Mouse (Mus musculus): ENCODE measurements at regions not wholly inside any gene's neighbourhood (a gene's known extent, or its start where the extent isn't known, plus 50 kb on each side); places are given as distances from the start of the nearest gene placed in this dataset.

DNA sequence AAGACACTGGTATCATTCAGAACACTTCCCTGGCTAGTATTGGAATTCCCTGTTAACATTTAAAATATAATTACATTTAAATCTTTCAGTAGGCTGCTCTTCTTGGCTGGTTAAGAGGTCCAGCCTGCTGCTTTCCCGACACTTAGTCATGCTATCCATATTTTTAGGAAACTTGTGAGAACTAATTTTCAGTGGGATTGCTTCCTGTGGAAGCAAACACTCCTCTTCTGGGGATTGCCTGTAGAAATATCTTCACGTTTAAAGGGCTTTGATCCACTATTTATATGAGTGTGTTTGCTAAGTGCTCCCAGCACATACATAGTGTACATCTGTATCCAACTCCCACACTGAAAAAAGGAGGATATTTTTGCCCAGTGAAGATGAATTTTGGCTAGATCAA lies 761.8 kb upstream of the Cdh12 start:
- H3K36me3 ChIP-seq (replicated peaks in 1 of 2; ENCODE audit: control insufficient read depth in 1 of 2, insufficient read depth in 1 of 2, low read length in 1 of 2) = no peaks in the 10 kb centered on the region

GRCm38 (mm10) chr15:19711764-19712163 lies 737.3 kb upstream of the Cdh12 start:
- no peaks in the 10 kb centered on the region for H3K79me2 ChIP-seq (replicated peaks; ENCODE audit: control insufficient read depth, extremely low read depth, insufficient read depth, poor library complexity, severe bottlenecking)
- no peak for DNase-seq (ENCODE audit: extremely low read depth)
- H3K4me2 ChIP-seq (ENCODE audit: insufficient read depth, low read depth, poor library complexity, severe bottlenecking) = no peak overlapping the region
- no peaks in the 10 kb centered on the region for H3K36me3 ChIP-seq (replicated peaks in 1 of 2; ENCODE audit: control insufficient read depth in 1 of 2, insufficient read depth in 1 of 2, low read length in 1 of 2)
- in situ Hi-C loops (cut with MboI; ENCODE audit: low pct_ligation_motif_present, low pct_unique_long_range_greater_than_20kb, low sequenced_read_pairs) (no loop called here), dilution Hi-C loops (cut with MboI; ENCODE audit: extremely low pct_ligation_motif_present, extremely low pct_unique_long_range_greater_than_20kb, low sequenced_read_pairs) (no loop called here)
- no peaks in the 10 kb centered on the region for H3K27me3 ChIP-seq (replicated peaks)
- peaks cover 67% of the 10 kb centered on the region for H3K9me3 ChIP-seq (replicated peaks; ENCODE audit: low read length)
- H3K27ac ChIP-seq (ENCODE audit: insufficient read depth, low read depth) = no peak overlapping the region
- H3K4me1 ChIP-seq (ENCODE audit: control insufficient read depth in 1 of 2, insufficient read depth in 2 of 2) = no peaks in the 10 kb centered on the region
- no peak overlapping the region for H3K9ac ChIP-seq (ENCODE audit: insufficient read depth, low read depth)
- no peak overlapping the region for H3K4me3 ChIP-seq (replicated peaks in 1 of 3; ENCODE audit: low read depth in 2 of 3, low read length in 2 of 3, poor library complexity in 1 of 3)
- no peak for TF ChIP-seq UBTF (IDR thresholded peaks at IDR 0.05; ENCODE audit: low read depth, low read length)
- TF ChIP-seq GABPA (IDR thresholded peaks at IDR 0.05; ENCODE audit: insufficient replicate concordance, low read depth, low read length) = no peak
- TF ChIP-seq ZKSCAN1 (IDR thresholded peaks at IDR 0.05; ENCODE audit: borderline replicate concordance, low read depth, low read length) = no peak
- TF ChIP-seq JUND (conservative IDR thresholded peaks at IDR 0.05; ENCODE audit: low read depth, low read length) = no peak
- TF ChIP-seq PAX5 (IDR thresholded peaks at IDR 0.05; ENCODE audit: low read length) = no peak
- TF ChIP-seq HCFC1 (IDR thresholded peaks at IDR 0.05; ENCODE audit: low read depth, low read length) = no peak

More for the DNA sequence above, 761.8 kb upstream of the Cdh12 start:
- TF ChIP-seq SMC3 (IDR thresholded peaks at IDR 0.05; ENCODE audit: low read depth, low read length) (no peak), SIN3A (IDR thresholded peaks at IDR 0.05; ENCODE audit: low read length) (no peak), POLR2A (IDR thresholded peaks at IDR 0.05; ENCODE audit: low read depth, low read length) (no peak), JUND (conservative IDR thresholded peaks at IDR 0.05; ENCODE audit: low read depth, low read length) (no peak), PAX5 (IDR thresholded peaks at IDR 0.05; ENCODE audit: low read length) (no peak), ZNF384 (IDR thresholded peaks at IDR 0.05; ENCODE audit: low read depth, low read length) (no peak), CHD1 (IDR thresholded peaks at IDR 0.05; ENCODE audit: low read depth, low read length) (no peak), USF2 (conservative IDR thresholded peaks at IDR 0.05; ENCODE audit: low read depth, low read length) (no peak), JUN (IDR thresholded peaks at IDR 0.05; ENCODE audit: insufficient read depth, low read depth, low read length) (no peak), MXI1 (IDR thresholded peaks at IDR 0.05; ENCODE audit: low read depth, low read length) (no peak), HCFC1 (IDR thresholded peaks at IDR 0.05; ENCODE audit: low read depth, low read length) (no peak), EP300 (IDR thresholded peaks at IDR 0.05; ENCODE audit: low read length) (no peak)
- no peak for DNase-seq (ENCODE audit: extremely low read depth)
- H3K27ac ChIP-seq (ENCODE audit: insufficient read depth, low read depth) = no peak overlapping the region
- H3K9ac ChIP-seq (ENCODE audit: insufficient read depth, low read depth) = no peak overlapping the region
- no peaks in the 10 kb centered on the region for H3K4me1 ChIP-seq (ENCODE audit: control insufficient read depth in 1 of 2, insufficient read depth in 2 of 2)
- no peaks in the 10 kb centered on the region for H3K27me3 ChIP-seq (replicated peaks)
- no peaks in the 10 kb centered on the region for H3K79me2 ChIP-seq (replicated peaks; ENCODE audit: control insufficient read depth, extremely low read depth, insufficient read depth, poor library complexity, severe bottlenecking)
- H3K9me3 ChIP-seq (replicated peaks; ENCODE audit: low read length) = peaks cover 17% of the 10 kb centered on the region
- dilution Hi-C loops (cut with MboI; ENCODE audit: extremely low pct_ligation_motif_present, extremely low pct_unique_long_range_greater_than_20kb, low sequenced_read_pairs) = no loop called here
- in situ Hi-C loops (cut with MboI; ENCODE audit: low pct_ligation_motif_present, low pct_unique_long_range_greater_than_20kb, low sequenced_read_pairs) = no loop called here
- no peak overlapping the region for H3K4me3 ChIP-seq (replicated peaks in 1 of 3; ENCODE audit: low read depth in 2 of 3, low read length in 2 of 3, poor library complexity in 1 of 3)
- no peak overlapping the region for H3K4me2 ChIP-seq (ENCODE audit: insufficient read depth, low read depth, poor library complexity, severe bottlenecking)

Measured in CH12.LX (cell line).